Mouse (Mus musculus): ENCODE data around the gene Smarca1. TPM values are rescaled to one million over a fixed set of nuclear protein-coding genes. Genes with fewer than 3 reads are reported as not detected.

Gene Smarca1
- not detected for total RNA-seq (2023)

GRCm38 (mm10) chrX:47892431-47893024, at the start of gene Smarca1:
Gene Smarca1 (minus strand): TSS chrX:47892974.

GRCm38 (mm10) chrX:47912306-47912792, 19.6 kb upstream of the Smarca1 start, which contains the start of gene Ocrl:
Gene Ocrl (plus strand): TSS chrX:47912387.

Other genes with a start within 250 kb of the Smarca1 start
- gene Ocrl, start 19.4 kb upstream of the Smarca1 start, total RNA-seq (2023): 10.3 TPM
- gene Apln, start 141.9 kb upstream of the Smarca1 start, total RNA-seq (2023): 0.53 TPM
- not detected for gene Xpnpep2, start 215.8 kb upstream of the Smarca1 start, total RNA-seq (2023)

Data from CD4-positive naive resting alpha-beta T cell, adult 76 days (primary cell).